Mouse (Mus musculus): ENCODE measurements around the gene Dstn.

The Dstn gene

DNA sequence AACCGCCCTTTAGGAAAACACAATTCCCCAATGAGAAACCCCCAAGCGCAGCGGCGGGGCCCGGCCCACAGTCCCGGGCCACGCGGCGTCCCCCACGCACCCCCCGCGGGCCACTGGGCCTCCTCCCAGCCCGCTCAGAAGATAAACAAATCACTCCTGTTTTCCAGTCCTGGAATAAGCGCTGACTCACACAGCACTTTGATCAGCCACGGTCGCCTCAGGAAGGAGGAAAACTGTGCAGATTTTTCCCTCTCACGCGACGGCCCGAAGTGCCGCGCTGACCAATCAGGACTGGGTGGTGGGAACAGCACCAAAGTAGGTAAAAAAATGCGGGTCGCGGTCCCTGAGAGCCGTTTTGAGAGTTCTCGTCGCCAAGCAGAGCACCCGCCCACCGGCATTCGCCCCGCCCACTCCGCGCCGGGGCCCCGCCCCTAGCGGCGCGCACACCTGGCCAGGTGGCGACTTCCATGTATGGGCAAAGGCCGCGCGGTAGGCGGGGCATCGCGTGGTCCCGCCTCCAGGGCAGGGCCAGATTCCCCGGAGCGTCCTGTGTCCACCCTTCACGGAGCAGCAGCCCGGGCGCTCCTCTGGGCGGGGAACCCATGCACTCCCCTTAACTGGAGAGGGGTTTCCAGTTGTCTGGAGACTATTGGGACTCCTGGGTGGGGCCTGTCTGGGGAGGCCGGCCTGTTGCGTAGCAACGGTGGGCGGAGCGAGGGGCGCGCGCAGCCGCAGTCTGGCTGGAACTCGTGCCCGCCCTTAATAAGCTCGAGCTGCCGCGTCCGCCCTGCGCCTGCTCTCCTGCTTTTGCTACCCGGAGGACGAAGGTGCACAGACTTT lies at the start of gene Dstn:
Gene Dstn (plus strand): TSS at position 561 of the 840 bp plus-strand sequence.
- peak; percentile 98 for DNase-seq (ENCODE audit: low read depth)

DNA sequence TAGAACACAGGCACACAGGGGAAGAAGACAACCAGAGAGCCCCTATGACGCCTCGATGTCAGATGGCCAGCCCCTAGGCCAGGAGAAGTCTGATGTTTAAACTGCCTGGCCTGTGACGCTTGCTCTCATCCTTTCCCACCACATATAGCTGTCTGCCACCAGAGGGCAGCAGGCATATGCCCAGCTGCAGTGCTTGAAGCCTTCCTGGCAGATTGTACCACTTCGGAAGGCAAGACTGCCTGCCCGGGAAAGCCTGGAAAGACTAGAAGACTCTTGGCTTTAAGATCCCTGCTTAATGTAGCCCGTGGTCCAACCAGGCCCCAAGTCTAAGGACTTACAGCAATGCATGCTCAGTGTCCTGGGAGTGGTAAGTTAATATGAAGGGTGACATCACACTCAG lies 47.8 kb upstream of the Dstn start:
- DNase-seq (ENCODE audit: low read depth): peak; percentile 93

DNA sequence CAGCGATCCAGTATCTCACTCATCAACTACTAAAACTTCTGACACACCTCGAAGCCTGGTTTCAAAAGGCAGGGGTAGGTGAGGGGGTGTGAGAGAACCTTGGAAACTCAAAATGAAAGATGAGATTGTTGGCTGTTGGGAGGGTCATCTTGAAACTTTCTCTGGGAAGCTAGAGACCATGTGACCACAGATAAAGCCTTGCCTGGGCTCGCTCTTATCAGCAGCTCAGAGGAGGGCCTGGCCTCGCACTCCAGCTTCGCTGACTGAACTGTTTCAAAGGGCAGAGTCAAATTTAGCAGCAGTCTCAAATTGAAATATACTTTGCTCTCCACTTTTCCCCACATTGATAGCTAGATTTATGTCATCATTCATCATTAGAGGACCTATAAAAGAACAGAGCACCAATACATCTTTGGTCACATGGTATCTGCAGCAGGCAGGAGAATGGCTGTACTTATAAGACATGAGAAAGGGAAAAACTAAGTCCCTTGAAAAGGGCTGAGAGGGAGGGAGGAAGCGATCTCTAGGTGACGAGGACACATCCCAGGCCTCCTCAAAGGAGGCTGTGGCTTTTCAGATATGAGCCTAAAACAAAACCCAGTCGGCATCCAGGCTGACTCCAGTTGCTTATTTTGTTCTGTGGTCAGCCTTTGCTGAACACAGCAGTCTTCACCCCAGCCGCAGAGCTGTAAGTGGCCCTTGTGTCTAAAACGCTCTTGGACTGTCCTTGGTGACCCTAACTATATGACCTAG lies 44.0 kb upstream of the Dstn start:
- no peak for DNase-seq (ENCODE audit: low read depth)

DNA sequence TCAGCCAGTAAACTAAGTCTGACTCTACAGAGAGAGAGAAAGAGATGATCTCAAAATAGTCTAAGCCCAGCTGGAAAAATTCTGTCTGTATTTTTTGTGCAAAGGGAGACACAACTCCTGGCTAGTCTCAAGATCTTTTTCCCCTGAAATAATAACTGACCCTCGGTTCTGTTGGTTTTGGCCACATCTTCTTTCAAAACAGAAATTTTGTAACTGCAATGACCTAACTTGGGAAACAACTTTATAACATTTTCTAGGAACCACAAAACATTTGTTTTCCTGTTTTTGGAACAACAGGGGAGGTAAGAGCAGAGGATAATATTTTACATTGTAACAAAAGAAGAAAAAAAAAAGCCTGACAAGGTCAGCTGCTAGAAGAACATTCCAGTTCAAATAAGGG lies 39.1 kb upstream of the Dstn start:
- DNase-seq (ENCODE audit: low read depth): no peak

DNA sequence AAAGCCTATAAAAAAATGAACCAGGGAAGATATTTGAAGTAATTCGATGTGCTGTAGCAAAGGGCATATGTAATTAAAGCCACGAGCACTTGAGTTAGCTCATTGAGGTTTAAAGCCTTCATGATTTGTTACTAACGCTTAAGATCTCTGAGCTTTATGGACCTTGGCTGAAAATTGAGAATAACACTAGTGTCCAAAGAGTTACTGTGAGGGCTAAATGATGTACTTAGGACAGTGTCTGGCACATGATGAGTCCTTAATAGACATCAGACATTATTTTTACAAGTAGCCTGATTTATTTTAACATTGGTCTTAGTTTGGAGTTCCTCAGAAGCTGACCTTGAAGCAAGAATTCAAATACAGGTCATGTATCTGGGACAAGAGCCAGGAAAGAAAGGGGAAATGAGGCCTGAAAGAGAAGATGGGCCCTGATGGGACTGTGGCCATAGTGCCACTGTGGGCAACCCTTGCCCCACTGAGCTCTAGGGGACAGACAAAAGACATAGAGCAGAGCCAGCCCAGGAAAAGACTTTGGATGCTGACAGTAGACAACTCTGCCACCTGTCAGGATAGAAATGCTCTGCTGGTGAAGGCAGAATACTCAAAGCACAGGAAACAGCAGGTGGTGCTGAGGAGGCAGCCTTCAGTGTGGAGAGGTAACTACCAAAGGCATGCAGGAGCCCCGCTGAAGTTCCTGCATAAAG lies 38.0 kb upstream of the Dstn start:
- no peak for DNase-seq (ENCODE audit: low read depth)

DNA sequence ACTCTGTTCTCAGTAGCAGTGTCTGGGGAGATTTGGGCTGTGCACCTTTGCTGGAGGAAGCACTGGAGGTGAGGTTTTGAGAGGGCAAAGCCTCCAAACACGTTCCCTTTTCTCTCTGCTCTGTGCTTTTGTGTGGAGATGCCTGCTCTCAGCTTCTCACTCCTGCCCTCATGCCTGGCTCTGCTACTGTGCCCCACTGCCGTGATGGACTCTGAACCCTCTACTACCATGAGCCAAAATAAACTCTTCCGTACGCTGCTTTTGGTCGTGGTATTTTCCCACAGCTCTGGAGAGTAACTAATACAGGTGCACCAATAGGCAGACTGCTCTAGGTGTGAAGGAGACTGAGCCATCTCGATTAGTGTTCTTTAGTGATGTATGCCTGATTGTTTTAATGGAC lies 35.8 kb upstream of the Dstn start:
- DNase-seq (ENCODE audit: low read depth): no peak

DNA sequence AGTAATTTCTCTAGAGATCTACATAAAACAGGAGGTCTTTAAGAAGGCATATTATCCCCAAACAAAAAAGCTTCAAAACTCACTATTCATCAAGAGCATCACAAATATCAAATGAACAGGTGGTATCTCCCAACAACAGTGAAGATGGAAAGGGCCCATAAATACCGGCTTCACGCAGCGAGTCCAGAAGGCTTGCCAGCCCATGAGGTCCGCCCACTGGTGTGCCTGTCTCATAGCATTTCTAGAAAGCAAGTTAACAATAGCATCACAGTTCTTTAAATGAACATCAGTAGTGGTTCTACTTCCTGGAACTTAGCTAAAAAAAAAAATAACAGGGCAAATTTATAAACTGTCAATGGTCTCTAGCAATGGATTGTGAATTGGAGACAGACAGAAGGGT lies 33.1 kb upstream of the Dstn start:
- no peak for DNase-seq (ENCODE audit: low read depth)

DNA sequence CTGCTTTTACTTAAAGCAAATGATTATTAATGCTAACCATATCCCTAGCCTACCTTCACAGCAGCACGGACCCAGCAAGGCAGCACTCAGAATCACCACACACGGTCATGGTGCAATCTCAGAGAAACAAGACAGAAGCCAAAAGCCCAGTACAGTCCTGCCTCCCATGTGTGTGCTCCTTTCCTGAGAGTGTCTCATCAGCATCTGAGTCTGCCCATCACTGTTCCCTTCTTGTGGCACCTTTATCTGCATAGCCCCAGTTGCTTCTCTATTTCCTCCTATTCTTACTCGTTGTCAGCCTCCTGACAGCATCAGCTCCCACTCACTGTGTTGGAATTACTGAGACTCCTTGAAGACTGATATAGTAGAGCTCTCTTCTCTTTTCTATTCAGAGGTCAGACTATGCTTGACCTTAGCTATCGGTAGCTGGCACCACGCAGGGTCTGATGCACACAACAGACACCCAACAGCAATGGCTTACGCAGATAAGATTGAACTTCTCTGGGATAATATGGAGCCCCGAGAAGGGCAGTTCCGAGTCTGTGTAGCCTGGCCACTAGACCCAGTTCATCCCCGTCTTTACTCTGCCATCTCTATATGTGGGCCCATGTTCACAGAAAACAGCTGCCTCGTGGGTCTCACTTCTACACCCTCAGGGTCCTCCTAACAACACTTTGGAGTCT lies 32.4 kb upstream of the Dstn start:
- no peak for DNase-seq (ENCODE audit: low read depth)

DNA sequence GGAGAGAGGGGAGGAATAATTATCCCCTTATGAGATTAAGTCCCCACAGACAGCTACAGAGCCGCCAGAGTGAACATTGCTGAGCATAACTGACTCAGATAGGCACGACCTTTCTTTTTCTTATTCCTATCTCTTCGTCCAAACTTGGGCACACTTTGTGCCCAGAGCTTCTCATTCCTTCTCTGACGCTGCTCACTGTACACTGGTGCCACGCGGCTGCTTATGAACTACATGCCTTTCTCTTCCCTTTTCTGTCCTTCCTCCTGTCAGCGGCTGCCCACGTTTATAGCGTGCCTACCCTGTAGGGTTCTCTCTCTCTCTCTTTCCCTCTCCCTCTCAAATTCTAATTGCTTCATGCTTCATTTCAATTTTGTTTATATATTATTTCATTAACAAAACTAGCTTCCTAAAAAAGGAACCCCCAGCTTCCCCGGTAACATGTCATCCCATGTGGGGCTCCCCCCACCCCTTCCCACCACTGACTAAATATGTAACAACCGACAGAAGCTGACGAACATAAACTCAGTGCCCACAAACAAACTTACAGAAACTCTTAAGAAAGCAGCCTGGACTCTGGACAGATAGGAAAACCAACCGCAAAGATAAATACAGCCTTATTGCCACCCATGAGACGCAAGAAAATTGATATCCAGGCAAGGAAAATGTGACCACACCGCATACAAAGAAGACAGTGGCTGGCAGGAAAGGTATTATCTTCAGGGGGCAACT lies 25.8 kb upstream of the Dstn start:
- DNase-seq (ENCODE audit: low read depth): no peak

DNA sequence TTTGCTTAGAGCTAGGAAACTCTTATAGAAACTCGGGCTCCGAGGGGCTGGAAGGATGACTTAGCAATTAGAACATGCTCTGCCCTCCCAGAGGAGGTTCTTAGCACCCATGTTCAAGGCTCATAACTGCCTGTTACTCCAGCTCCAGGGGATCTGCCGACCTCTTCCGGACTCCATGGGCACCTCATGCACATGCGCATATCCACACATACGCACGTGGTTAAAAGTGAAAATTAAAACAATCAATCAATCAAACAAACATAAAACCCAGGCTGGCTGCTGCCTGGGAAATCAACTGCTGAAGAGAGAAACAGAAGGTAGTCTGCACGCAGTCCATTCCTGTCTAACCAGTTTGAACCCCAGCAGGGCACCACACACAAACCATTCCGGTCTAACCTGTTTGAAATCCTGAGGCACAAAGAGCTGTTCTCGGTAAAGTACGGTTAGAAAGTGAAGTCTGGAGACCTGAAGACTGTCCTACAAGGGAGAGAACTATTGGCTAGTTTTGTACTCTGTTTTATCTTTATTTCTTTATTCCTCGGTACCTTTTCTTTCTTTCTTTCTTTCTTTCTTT lies 25.2 kb upstream of the Dstn start:
- no peak for DNase-seq (ENCODE audit: low read depth)

DNA sequence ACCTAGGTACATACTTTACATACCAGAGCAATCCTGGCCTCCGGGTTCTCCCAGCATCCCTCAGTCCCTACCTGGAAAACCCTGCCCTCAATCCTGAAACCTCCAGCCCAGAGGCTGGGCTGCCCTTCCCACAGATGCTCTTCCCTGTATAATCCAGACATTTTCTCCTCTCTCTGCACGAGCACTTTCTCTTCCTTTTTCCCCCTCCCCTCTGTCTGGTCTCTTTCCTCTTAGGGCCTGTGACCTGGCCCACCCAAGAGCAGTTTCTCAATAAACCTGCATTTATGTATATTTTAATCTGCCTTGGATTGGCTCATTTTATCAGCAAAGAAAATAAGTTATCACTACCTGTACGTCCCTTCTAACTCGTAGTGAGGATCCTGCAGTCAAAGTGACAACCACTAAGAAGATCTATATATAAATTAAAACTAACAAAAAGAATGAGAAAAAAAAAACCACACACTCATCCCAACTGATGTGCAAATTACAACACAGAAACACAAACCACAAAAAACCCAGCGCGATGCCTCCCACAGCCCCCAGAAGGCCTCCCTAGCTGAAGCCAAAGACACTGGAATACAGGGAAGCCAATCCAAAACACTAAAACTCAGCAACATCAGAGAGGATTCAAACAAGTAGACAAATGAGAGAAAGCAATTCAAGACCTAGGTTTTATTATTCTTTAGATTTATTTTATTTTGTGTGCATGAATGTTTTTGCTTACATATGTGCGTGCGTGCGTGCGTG lies 23.6 kb upstream of the Dstn start:
- DNase-seq (ENCODE audit: low read depth): no peak

DNA sequence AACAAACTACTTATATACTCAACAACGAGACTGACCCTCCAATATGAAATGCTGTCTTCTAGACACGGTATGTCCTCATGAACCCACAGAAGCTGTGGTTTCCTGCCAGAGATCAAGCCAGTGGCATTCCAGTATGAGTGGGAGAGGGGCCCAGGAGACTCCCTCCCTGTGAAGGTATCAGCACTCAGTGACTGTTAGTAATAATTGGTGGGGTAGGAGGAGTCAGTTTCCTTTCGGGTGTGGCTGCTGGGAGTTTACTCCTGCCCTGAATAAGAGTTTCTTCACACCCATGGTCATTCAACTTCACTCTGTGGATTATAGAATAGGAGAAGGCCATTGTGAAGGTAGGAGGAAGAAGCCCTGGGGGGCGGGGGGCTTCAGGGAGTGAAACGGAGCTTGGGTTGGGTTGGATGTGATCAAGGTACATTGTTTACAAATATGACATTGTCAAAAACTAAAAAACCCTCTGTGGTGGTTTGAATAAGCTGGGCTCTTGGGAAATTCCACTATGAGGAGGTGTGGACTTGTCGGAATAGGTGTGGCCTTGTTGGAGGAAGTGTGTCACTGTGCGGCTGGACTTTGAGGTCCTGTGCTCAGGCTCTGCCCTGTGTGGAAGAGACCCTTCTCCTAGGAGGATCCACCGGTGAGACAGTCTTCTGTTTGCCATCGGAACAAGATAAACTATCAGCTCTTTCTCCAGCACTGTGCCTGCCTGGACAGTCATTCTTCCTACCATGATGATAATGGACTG lies 15.5 kb upstream of the Dstn start:
- DNase-seq (ENCODE audit: low read depth): no peak

DNA sequence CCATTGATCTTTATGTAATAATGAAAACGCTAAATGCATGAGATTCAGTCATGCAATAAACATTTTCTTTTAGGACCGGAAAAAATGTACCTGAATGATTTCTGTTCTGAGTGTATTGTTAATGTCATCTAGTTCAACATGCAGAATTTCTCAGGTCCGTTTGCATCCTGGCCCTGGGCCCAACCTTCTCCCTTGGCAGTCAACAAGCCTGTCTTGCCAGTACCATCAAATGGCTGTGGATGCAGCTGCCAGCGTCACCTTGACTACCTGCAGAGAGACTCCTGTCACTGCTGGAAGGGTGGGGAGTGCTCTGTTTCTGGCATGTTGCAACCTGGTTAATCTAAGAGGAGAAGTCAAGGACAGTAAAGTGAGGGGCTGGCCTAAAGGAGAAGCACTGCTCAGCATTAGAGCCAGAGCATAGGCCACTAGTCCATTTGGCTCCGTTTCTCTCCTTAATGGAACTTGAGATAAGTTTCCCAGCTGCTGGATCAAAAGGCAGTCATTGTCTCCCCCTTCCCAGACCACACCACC lies 14.2 kb upstream of the Dstn start:
- DNase-seq (ENCODE audit: low read depth): no peak

DNA sequence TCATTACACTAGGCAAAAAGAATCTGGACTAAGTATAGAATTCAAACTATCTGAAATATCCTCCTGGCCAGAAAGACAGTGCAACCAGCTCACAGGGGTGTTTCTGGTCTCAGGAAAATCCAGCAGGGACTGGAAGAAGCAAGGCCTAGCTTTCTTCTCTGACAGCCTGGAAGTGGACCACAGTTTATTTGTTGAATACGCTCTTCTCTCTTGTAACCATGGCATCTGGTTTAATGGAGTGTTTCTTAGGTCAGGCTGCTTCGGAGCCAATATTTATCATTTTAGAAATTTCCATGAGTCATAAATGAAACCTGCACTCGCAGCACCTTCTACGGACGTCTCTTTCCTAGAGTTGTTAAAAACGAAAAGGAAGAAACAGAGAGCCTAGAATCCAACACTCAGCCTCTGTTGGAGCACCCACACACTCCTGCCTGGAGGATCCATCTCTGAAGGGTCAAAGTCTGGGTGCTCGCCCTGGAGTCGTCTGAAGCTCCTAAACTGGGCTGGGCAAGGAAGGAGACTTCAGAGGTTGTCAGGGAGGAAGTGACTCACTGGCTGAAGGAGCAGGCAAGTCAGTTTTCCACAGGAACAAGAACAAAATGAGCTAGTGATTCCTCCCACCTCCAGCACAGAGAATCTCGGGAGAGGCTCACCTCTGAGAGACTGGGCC lies 11.6 kb upstream of the Dstn start:
- peak; percentile 69 for DNase-seq (ENCODE audit: low read depth)

DNA sequence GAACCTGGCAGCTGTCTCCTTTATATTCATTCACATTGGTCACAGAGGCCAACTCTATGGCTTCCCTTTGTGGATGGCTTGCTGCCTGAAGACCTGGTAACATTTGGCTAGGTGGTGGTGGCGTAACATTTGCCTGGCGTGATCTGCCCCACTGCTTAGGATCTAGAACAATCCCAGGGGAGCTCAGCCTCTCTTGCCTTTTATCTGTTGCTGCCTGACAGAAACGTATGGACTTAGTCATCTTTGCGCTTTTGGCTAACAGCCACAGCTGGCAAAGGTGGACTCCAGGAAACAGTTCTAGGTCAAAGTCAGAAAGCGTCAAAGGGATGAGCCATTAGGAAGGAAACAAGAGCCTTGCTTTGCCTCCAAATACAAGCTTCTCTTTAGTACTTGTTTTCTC lies 10.2 kb upstream of the Dstn start:
- peak; percentile 60 for DNase-seq (ENCODE audit: low read depth)

DNA sequence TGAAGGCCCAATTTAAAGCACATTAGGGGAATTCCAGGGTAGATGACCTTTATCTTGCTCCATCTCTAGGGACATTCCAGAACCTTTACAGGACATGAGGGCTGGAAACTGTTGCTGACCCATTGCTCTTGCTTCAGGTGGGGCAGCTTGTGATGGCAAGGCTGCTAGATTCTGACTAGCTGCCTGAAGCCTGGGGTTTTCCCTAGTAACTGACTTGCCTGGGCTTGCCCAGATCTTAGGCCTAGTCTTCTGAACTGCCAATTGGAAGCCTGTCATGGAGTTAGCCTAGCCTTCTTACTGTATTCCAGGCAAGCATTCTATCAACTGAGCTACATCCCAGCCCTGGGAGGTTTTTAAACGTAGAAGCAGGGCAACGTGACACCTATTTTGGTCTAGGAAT lies 5.9 kb upstream of the Dstn start:
- DNase-seq (ENCODE audit: low read depth): peak; percentile 32

DNA sequence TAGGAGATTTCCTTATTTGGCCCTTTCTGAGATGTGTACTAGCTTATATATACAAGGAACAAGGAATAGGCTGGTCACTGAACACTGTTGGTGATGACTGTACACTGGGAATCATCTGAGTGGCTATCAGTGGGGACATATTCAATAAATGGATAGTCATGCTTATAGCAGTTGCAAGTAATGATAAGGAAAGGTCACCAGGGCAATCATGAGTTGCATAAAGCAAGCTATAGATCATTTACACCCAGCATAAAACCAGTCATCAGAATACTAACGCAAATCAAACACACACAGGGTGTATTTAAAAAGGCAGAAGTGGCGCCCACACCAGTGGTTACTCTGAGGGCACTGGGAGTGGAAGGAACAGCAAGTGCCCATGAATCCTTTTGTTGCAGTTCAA lies 2.9 kb upstream of the Dstn start:
- no peak for DNase-seq (ENCODE audit: low read depth)

DNA sequence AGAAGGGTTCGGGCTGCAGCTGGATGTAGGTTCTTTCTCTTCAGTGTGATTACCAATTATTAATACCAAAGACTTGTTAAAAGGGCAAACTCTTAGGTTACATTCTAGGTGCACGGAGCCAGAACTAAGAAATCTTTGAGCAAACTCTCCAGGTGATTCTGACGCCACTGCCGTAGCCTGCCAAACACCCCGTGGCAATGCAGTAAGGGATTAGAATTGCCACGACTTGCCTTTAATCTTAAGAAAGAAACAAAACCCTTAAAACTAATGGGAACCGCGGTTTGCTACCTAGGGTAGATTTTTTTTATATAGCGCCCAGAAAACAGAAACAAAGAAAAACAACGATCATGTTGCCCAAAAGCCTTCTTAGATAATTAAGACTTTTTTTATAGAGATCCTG lies 899 bp upstream of the Dstn start:
- peak; percentile 29 for DNase-seq (ENCODE audit: low read depth)

DNA sequence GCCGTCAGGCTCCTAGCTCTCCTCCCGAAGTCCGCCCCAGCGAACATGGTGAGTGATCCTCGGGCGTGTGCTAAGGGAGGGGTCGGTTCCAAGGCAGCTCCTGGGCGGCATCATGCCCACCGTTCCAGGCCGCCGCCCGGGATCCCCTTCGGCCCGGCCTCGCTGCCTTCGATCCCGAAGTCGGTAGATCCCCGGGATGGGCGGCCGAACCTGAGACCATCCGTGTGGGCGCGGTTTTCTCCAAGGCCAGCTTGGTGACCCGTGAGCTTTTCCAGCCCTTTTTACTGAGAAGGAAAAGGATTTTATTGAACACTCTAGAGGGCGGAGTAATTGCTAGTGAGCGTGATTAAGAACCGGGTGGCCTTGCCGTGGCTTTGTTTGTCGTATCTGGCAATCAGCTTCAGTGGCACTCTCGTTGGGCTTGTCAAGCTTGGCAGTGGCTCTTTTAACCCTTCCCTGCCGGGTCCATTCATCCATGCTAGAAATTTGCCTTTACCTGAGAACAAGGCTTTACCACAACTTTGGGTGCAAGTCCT lies 548 bp downstream of the Dstn start:
- no peak for DNase-seq (ENCODE audit: low read depth)

Measured in NIH3T3 (cell line).